Mouse (Mus musculus): Measurements from ENCODE around the gene Olfr345.

Olfr345 gene

GRCm38 (mm10) chr2:36639741-36640140 is at the start of gene Olfr345:
Gene Olfr345 (plus strand): TSS chr2:36640041.
- DNase-seq (ENCODE audit: low spot score) = no peak

GRCm38 (mm10) chr2:36685488-36685887 is 45.6 kb downstream of the Olfr345 start, which contains the start of gene Olfr346:
Gene Olfr346 (plus strand): TSS chr2:36685788.
- DNase-seq (ENCODE audit: low spot score) = no peak
